Mouse (Mus musculus) yolk sac, embryonic 10.5 days (tissue): ENCODE measurements around the gene Krt75.
"Not testable (repeated sequence)": the region's sequence is repeated elsewhere in the genome, so short reads cannot be mapped to it uniquely, and the experiment has no call there.

Source experiments
- DNase-seq: peaks from one replicate; pipeline ENCODE4 v3.0.0-alpha.2; 2017; ENCODE audit warnings: low spot score

Krt75 gene

DNA sequence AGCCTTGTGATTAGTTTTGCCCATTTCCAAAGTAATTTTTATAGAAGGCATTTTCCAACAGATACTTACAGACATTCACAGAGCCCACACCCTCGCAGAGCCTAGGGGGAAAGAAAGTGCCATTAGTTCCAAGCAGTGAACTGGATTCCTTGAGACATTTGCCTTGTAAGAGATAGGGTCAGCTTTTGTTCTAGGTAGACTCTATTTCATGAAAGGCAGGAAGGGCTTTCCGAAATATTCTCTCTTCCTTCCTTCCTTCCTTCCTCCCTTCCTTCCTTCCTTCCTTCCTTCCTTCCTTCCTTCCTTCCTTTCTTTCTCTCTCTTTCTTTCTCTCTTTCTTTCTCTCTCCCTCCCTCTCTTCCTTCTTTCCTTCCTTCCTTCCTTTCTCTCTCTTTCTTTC, 56.5 kb downstream of the Krt75 start, which contains the start of gene Gm49425:
TSS of gene Gm49425 (minus strand) at position 101 of the 400 bp plus-strand sequence.
- not testable (repeated sequence) for DNase-seq
